Mouse (Mus musculus) heart, postnatal 0 days (tissue): ENCODE data around the gene Hdac10.

Source experiments
- CTCF ChIP-seq: IDR thresholded peaks from 2 replicates; pipeline ENCODE4 v1.5.1; 2016; ENCODE audit warnings: antibody characterized with exemption, control low read depth, low read depth
- EP300 ChIP-seq: IDR thresholded peaks from 2 replicates; pipeline ENCODE4 v1.6.1; 2016; ENCODE audit warnings: antibody characterized with exemption, low read depth

GRCm38 (mm10) chr15:89078208-89078836 is 50.2 kb downstream of the Hdac10 start:
- no peak for TF ChIP-seq CTCF
- no peak for TF ChIP-seq EP300
